Mouse (Mus musculus) stomach, postnatal 0 days (tissue): ENCODE results near the gene Gm853.

Experiments
- CTCF ChIP-seq: IDR thresholded peaks from 2 replicates; pipeline ENCODE4 v1.5.1; 2016; ENCODE audit warnings: antibody characterized with exemption, low read depth, mild to moderate bottlenecking, moderate library complexity
- EP300 ChIP-seq: optimal IDR thresholded peaks from 2 replicates; pipeline ENCODE3; 2016; ENCODE audit warnings: antibody characterized with exemption

- TF ChIP-seq CTCF (peak; percentile 100), EP300 (no peak)
Measured at GRCm38 (mm10) chr4:130188806-130189297, 33.3 kb downstream of the Gm853 start.
